Mouse (Mus musculus) kidney, embryonic 14.5 days (tissue): ENCODE results near the gene Phkg2. TPM values are rescaled to one million over a fixed set of nuclear protein-coding genes. Genes with fewer than 3 reads are reported as not detected.

Experiments used
- ATAC-seq: fragments of 200-750 bp; cut with Nextera tagmentation; 2 replicates; pipeline ENCODE4 v1.8.0; 2017; ENCODE audit warnings: moderate number of reproducible peaks, mild to moderate bottlenecking, moderate TSS enrichment, moderate library complexity; ENCODE audit not compliant: low FRiP score, low TSS enrichment
- H3K27ac ChIP-seq: fragments of 300-500 bp; sonication (generic); 2 replicates; pipeline ENCODE4 v1.5.1; 2014; ENCODE audit warnings: low read depth, mild to moderate bottlenecking, low read length, moderate library complexity, mixed read lengths
- H3K27me3 ChIP-seq: fragments of 300-500 bp; sonication (generic); 2 replicates; pipeline ENCODE4 v1.6.1; 2014; ENCODE audit warnings: mild to moderate bottlenecking, low read length; ENCODE audit not compliant: control insufficient read depth, insufficient read depth
- H3K36me3 ChIP-seq: fragments of 300-500 bp; sonication (generic); 2 replicates; pipeline ENCODE4 v1.6.1; 2014; ENCODE audit warnings: low read length, mixed read lengths; ENCODE audit not compliant: control insufficient read depth, insufficient read depth
- H3K4me1 ChIP-seq: fragments of 300-500 bp; sonication (generic); 2 replicates; pipeline ENCODE4 v1.6.1; 2014; ENCODE audit warnings: low read length, mixed read lengths; ENCODE audit not compliant: control insufficient read depth, insufficient read depth
- H3K4me2 ChIP-seq: fragments of 300-500 bp; sonication (generic); replicated peaks from 2 replicates; pipeline ENCODE4 v1.6.1; 2014; ENCODE audit warnings: low read depth, mild to moderate bottlenecking, low read length
- H3K4me3 ChIP-seq: fragments of 300-500 bp; sonication (generic); 2 replicates; pipeline ENCODE4 v1.5.1; 2014; ENCODE audit warnings: mild to moderate bottlenecking, low read length
- H3K9ac ChIP-seq: fragments of 300-500 bp; sonication (generic); 2 replicates; pipeline ENCODE4 v1.6.1; 2014; ENCODE audit warnings: low read depth, mild to moderate bottlenecking, low read length, moderate library complexity
- H3K9me3 ChIP-seq: fragments of 300-500 bp; sonication (generic); 2 replicates; pipeline ENCODE4 v1.6.1; 2016; ENCODE audit warnings: low read length; ENCODE audit not compliant: control insufficient read depth
- WGBS: fragments of 180-500 bp; shearing (Covaris S2); extraction: QIAGEN DNeasy Blood & Tissue Kit; methylation state at CpG from one replicate; pipeline ENCODE4 v1.1.7; 2014; 5-methylcytosine and 5-hydroxymethylcytosine counted together
- polyA plus RNA-seq: library from polyadenylated mRNA; unstranded; fragments of >200 nt; fragmentation: Nextera tagmentation; extraction: Ambion mirVana; gene quantifications from 2 replicates; pipeline ENCODE4 v1.2.1, GENCODE M21; 2014

Phkg2 gene
- polyA plus RNA-seq, 1 experiment from 2014 or later, result 37.8 TPM

DNA sequence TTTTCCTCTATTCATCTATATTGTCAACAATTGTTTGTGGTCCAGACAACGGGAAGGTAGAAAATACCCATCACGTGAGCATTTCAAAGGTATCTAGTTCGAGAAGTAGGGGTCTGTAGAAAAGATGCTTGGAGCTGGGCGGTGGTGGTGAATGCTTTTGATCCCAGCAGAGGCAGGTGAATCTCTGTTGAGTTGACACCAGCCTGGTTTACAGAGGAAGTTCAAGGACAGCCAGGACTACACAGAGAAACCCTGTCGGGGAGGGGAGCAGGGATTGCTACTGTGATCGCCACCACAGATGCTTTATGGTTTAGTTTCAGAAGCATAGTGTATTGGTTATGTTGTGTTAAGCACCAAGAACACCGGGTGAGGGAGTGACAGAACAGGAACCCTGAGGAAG, 975 bp downstream of the Phkg2 start:
- Histone ChIP-seq H3K4me1 (peaks cover 12% of the 10 kb centered on the region; the same call in 1 of the 2 replicates), H3K27ac (no peak overlapping the region; the same call in 1 of the 2 replicates), H3K4me2 (peak overlapping the region; percentile 65), H3K9ac (peak overlapping the region; percentile 68), H3K4me3 (peak overlapping the region; percentile 85), H3K36me3 (peaks cover 26% of the 10 kb centered on the region), H3K9me3 (no peaks in the 10 kb centered on the region), H3K27me3 (no peaks in the 10 kb centered on the region)
- no peak for ATAC-seq
- 17% methylated on average over 7 of the region's 7 CpGs for WGBS

DNA sequence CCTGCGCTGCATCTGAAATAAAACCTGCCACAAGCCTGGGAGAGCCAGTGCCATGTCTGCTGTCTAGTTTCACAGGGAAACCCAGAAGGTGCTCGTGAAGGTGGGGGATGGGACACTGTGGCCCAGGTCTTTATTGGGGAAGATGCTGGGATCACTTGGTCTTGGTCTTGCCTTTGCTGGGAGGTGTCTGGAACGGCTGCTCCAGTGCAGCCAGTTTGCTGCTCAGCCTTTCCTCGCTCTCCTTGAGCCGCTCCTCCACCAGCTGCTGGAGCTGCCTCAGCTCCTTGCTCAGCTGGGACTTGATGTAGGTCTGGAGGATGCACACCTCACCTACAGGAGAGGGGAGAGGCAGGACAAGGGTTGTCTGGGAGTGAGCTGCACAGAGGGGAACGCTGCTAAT, 10.1 kb downstream of the Phkg2 start:
- Histone ChIP-seq H3K4me2 (no peak overlapping the region), H3K4me1 (peaks cover 8% of the 10 kb centered on the region), H3K36me3 (peaks cover 53% of the 10 kb centered on the region), H3K9me3 (no peaks in the 10 kb centered on the region), H3K4me3 (no peak overlapping the region), H3K27ac (no peak overlapping the region), H3K9ac (no peak overlapping the region), H3K27me3 (no peaks in the 10 kb centered on the region)
- no peak for ATAC-seq
- 96% methylated on average over 6 of the region's 6 CpGs for WGBS

DNA sequence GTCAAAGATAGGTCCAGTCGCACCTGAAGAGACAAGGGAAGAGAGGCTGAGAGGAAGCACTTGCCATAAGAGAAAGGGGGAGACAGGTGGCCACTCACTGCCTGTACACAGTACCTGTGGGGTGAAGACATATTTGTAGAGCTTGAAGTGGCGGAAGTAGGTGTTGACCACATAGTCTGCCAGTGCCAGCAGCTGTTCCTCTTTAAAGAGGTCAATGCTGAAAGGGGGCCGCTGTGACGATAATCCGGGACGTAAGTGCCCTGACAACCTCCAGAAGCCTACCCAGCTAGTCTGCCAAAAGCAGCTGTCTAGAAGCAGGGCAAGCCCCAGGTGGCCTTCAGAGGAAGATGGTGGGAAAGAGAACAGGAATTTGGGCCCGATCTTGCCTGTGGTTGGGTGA, 11.9 kb downstream of the Phkg2 start:
- Histone ChIP-seq H3K9ac (no peak overlapping the region), H3K4me3 (no peak overlapping the region), H3K27me3 (no peaks in the 10 kb centered on the region), H3K4me2 (no peak overlapping the region), H3K27ac (no peak overlapping the region), H3K36me3 (peaks cover 43% of the 10 kb centered on the region), H3K9me3 (no peaks in the 10 kb centered on the region), H3K4me1 (peaks cover 15% of the 10 kb centered on the region)
- ATAC-seq, result no peak
- 78% methylated on average over 7 of the region's 7 CpGs for WGBS

DNA sequence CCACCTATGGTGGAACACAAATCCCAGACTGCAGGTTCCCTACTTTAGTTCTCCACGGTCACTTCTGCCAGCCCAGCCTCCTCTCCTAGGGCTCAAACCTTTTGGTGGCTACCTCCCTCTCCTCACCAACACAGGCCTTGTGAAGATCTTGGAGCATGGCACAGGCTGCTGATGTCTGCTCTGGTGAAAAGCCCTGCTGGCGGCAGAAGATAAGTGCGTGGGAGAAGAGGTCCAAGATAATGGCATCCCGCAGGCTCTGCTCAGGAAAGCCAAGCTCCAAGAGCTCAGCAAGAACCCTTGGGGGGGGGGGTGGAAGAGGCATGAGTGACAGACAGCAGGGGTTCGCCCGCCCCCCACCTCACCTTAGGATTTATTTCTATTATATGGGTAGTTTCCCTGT, 13.0 kb downstream of the Phkg2 start:
- peaks cover 45% of the 10 kb centered on the region for H3K36me3 ChIP-seq
- WGBS, result 92% methylated on average over 6 of the region's 6 CpGs

GRCm38 (mm10) chr7:127587196-127587595, 14.1 kb downstream of the Phkg2 start:
- Histone ChIP-seq H3K4me2 (peak overlapping the region; percentile 78), H3K27me3 (no peaks in the 10 kb centered on the region), H3K27ac (no peak overlapping the region)

More for the DNA sequence above, 13.0 kb downstream of the Phkg2 start:
- no peaks in the 10 kb centered on the region for H3K9me3 ChIP-seq
- H3K9ac ChIP-seq, result no peak overlapping the region
- no peak for ATAC-seq
- no peak overlapping the region for H3K4me3 ChIP-seq
- H3K4me1 ChIP-seq, result peaks cover 15% of the 10 kb centered on the region
- H3K27me3 ChIP-seq, result no peaks in the 10 kb centered on the region
- no peak overlapping the region for H3K4me2 ChIP-seq
- H3K27ac ChIP-seq, result no peak overlapping the region

GRCm38 (mm10) chr7:127588011-127588871, 15.1 kb downstream of the Phkg2 start, which contains the start of the genes Ccdc189 and Rnf40:
Ccdc189 (minus strand) TSS chr7:127588595.
Rnf40 (plus strand) TSS chr7:127588767.
- Histone ChIP-seq H3K4me1 (peaks cover 15% of the 10 kb centered on the region), H3K27me3 (no peaks in the 10 kb centered on the region), H3K9me3 (no peaks in the 10 kb centered on the region), H3K4me3 (peak within 1 kb of the TSS; percentile 76), H3K27ac (peak within 1 kb of the TSS; percentile 73), H3K9ac (peak within 1 kb of the TSS; percentile 78), H3K36me3 (peaks cover 50% of the 10 kb centered on the region), H3K4me2 (peak within 1 kb of the TSS; percentile 78)
- under 1% methylated on average over 50 of the region's 50 CpGs for WGBS
- ATAC-seq, result peak; percentile 97

More at GRCm38 (mm10) chr7:127587196-127587595, 14.1 kb downstream of the Phkg2 start:
- Histone ChIP-seq H3K4me3 (peak overlapping the region; percentile 76), H3K9ac (peak overlapping the region; percentile 60), H3K4me1 (peaks cover 15% of the 10 kb centered on the region), H3K9me3 (no peaks in the 10 kb centered on the region), H3K36me3 (peaks cover 50% of the 10 kb centered on the region)
- ATAC-seq, result no peak
- 61% methylated on average over 5 of the region's 5 CpGs for WGBS

DNA sequence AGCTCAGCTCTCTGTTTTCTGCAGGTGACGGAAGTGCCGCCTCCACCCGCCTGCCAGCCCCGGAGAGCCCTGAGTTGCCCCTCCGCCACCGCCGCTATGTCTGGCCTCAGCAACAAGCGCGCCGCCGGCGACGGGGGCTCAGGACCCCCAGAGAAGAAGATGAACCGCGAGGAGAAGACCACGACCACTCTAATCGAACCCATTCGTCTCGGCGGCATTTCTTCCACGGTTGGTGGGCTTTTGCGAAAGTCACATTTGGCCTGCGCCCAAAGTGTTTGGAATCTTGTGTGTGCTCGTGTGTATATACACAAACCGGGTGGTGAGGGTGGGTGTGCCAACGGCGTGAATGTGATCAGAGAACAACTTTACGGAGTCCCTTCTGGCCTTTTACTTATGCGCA, 15.8 kb downstream of the Phkg2 start:
- H3K4me1 ChIP-seq, result peaks cover 15% of the 10 kb centered on the region
- peak overlapping the region; percentile 76 for H3K4me3 ChIP-seq
- H3K9ac ChIP-seq, result peak overlapping the region; percentile 78
- no peak for ATAC-seq
- H3K27ac ChIP-seq, result 0 out of 2 replicates have a peak overlapping the region, but pooled peaks have one; percentile 7
- H3K9me3 ChIP-seq, result no peaks in the 10 kb centered on the region
- WGBS, result 4% methylated on average over 29 of the region's 29 CpGs
- H3K36me3 ChIP-seq, result peaks cover 50% of the 10 kb centered on the region
- peak overlapping the region; percentile 54 for H3K4me2 ChIP-seq
- no peaks in the 10 kb centered on the region for H3K27me3 ChIP-seq

DNA sequence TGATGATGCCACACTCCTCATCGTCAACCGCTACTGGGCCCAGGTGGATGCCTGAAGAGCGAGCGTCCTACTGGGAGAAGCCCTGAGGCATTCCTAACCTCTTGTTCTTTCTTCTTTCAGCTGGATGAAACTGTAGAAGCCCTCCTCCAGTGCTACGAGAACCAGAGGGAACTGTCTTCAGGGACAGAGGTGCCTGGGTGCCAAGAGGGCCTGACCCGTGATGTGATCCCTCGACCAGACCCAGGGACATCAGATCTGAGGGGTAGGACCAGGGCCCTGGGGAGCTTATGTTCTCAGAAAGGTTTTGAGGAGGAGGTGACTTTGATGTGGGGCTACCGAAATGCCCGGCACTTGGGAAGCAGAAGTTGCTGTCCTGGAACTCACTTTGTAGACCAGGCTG, 16.5 kb downstream of the Phkg2 start:
- Histone ChIP-seq H3K27me3 (no peaks in the 10 kb centered on the region), H3K27ac (no peak overlapping the region), H3K9ac (peak overlapping the region; percentile 78; the same call in 1 of the 2 replicates), H3K36me3 (peaks cover 50% of the 10 kb centered on the region), H3K4me2 (peak overlapping the region; percentile 54), H3K9me3 (no peaks in the 10 kb centered on the region), H3K4me3 (peak overlapping the region; percentile 76), H3K4me1 (peaks cover 15% of the 10 kb centered on the region)
- ATAC-seq, result no peak
- 89% methylated on average over 9 of the region's 9 CpGs for WGBS

DNA sequence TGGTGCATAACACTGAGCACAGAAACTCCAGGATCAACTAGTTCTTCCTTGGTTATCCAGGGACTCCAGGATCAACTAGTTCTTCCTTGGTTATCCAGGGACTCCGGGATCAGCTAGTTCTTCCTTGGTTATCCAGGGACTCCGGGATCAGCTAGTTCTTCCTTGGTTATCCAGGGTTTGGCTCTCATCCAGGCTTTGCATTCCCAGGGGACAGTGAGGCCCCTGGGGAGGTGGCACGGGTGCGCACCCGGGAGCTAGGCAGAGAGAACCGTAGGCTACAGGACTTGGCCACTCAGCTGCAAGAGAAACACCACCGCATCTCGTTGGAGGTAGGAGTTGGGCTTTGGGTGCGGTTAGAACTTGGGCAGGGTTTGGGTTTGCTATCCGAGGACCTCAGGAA, 18.0 kb downstream of the Phkg2 start:
- 90% methylated on average over 10 of the region's 10 CpGs for WGBS
- Histone ChIP-seq H3K4me3 (no peak overlapping the region), H3K27me3 (no peaks in the 10 kb centered on the region), H3K27ac (no peak overlapping the region), H3K36me3 (peaks cover 65% of the 10 kb centered on the region), H3K9me3 (no peaks in the 10 kb centered on the region), H3K4me1 (peaks cover 15% of the 10 kb centered on the region), H3K9ac (no peak overlapping the region; the same call in 1 of the 2 replicates), H3K4me2 (no peak overlapping the region)
- ATAC-seq, result no peak
